25 mouse cellular contexts compared by ENCODE assay signal in the genomic region with DNA sequence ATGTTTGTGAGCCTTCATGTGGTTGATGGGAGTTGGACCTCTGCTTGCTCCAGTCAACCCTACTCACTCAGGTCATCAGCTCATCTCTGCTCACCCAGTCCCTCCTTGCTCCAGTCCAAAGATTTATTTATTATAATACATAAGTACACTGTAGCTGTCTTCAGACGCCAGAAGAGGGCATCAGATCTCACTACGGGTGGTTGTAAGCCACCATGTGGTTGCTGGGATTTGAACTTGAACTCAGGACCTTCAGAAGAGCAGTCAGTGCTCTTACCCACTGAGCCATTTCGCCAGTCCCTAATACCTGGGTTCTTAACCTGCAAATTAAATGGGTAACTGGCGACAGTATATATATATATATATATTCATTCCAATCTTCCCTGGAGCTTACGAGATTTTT. TPM values are rescaled to one million over a fixed set of nuclear protein-coding genes. Genes with fewer than 3 reads are reported as not detected.
"Had no signal": no experiment of that assay in that cellular context is flagged by ENCODE, and none has a peak within 500 bp of the region (broad histone marks: within the 10 kb centered on the region; RNA-seq: fewer than 3 reads in every experiment).

No protein-coding gene starts in this region.

- H3K9ac ChIP-seq: kidney, embryonic 15.5 days; limb, embryonic 12.5 days; limb, embryonic 15.5 days; liver, embryonic 13.5 days; lung, embryonic 15.5 days; midbrain, embryonic 12.5 days; neural tube, embryonic 13.5 days; stomach, embryonic 15.5 days had no signal

- H3K27ac ChIP-seq: kidney, embryonic 15.5 days; limb, embryonic 12.5 days; limb, embryonic 15.5 days; liver, embryonic 13.5 days; lung, embryonic 15.5 days; macrophage; midbrain, embryonic 12.5 days; neural tube, embryonic 13.5 days; stomach, embryonic 15.5 days had no signal

- H3K4me1 ChIP-seq: stomach, embryonic 15.5 days had no signal

- H3K27me3 ChIP-seq: liver, embryonic 13.5 days; lung, embryonic 15.5 days had no signal

- H3K9me3 ChIP-seq: kidney, embryonic 15.5 days; limb, embryonic 12.5 days; limb, embryonic 15.5 days; liver, embryonic 13.5 days; lung, embryonic 15.5 days; neural tube, embryonic 13.5 days; stomach, embryonic 15.5 days had no signal

- ATAC-seq: midbrain, embryonic 16.5 days had no signal

- H3K4me2 ChIP-seq: kidney, embryonic 15.5 days; limb, embryonic 12.5 days; limb, embryonic 15.5 days; liver, embryonic 13.5 days; lung, embryonic 15.5 days; midbrain, embryonic 12.5 days; neural tube, embryonic 13.5 days; stomach, embryonic 15.5 days had no signal

- H3K36me3 ChIP-seq: kidney, embryonic 15.5 days; limb, embryonic 12.5 days; limb, embryonic 15.5 days; liver, embryonic 13.5 days; lung, embryonic 15.5 days; midbrain, embryonic 12.5 days; neural tube, embryonic 13.5 days; stomach, embryonic 15.5 days had no signal

- DNase-seq: kidney, adult 11 months; kidney, adult 8-10 months; kidney, postnatal 14 days; left cerebral cortex, postnatal 4 days; liver, embryonic 13.5 days; lung, adult 18-20 months; lung, postnatal 14 days; retina, postnatal 1 day; right cerebral cortex, postnatal 25 days; spleen, adult 18-20 months; thymus, adult 18-20 months; thymus, postnatal 36 days had no signal

- H3K4me3 ChIP-seq: kidney, embryonic 15.5 days; limb, embryonic 12.5 days; limb, embryonic 15.5 days; liver, embryonic 13.5 days; lung, embryonic 15.5 days; midbrain, embryonic 12.5 days; myocyte; neural tube, embryonic 13.5 days; stomach, embryonic 15.5 days had no signal

RNA-seq across cellular contexts. Expression of gene Gpr3, which starts 23.1 kb away (rescaled TPM):
- total RNA-seq: megakaryocyte, adult 5-6 weeks; monocyte, adult 5-6 weeks; neutrophil, adult 5-6 weeks had no signal
- polyA plus RNA-seq: limb, embryonic 15.5 days; liver, embryonic 13.5 days; macrophage had no signal

RNA-seq across cellular contexts. Expression of gene Cd164l2, which starts 23.5 kb away (rescaled TPM):
- total RNA-seq: megakaryocyte, adult 5-6 weeks; monocyte, adult 5-6 weeks had no signal
- polyA plus RNA-seq: macrophage had no signal

RNA-seq across cellular contexts. Expression of gene Sytl1, which starts 27.5 kb away (rescaled TPM):
- polyA plus RNA-seq: macrophage had no signal
